Comparison of ENCODE assay signal across 13 mouse cellular contexts in genomic region chr7:4793248-4793647, GRCm38 (mm10). TPM values are rescaled to one million over a fixed set of nuclear protein-coding genes. Genes with fewer than 3 reads are reported as not detected.
DNase-seq lines count a peak whose midpoint lies in the region; ATAC-seq and TF ChIP-seq lines count a peak whose summit lies in the region.
"Not testable (repeated sequence)": the region's sequence is repeated elsewhere in the genome, so short reads cannot be mapped to it uniquely, and the experiment has no call there.
"Had no signal": no experiment of that assay in that cellular context is flagged by ENCODE, and none has a peak within 500 bp of the region (broad histone marks: within the 10 kb centered on the region; RNA-seq: fewer than 3 reads in every experiment).

No protein-coding gene starts in this region.

- H3K4me3 ChIP-seq in MEL (ENCODE audit: control insufficient read depth in 1 of 2, insufficient read depth in 1 of 2, low read depth in 2 of 2, low read length in 2 of 2): peak overlapping the region; percentile 86 to 96
- H3K4me3 ChIP-seq in embryonic facial prominence, embryonic 14.5 days (ENCODE audit: low read depth, low read length): peak overlapping the region; percentile 91
- H3K4me3 ChIP-seq in heart, embryonic 10.5 days: peak overlapping the region; percentile 91
- peak overlapping the region; percentile 75 for H3K4me3 ChIP-seq in hindbrain, embryonic 16.5 days (ENCODE audit: low read length)
- H3K4me3 ChIP-seq in left cerebral cortex, adult 2 months: peak overlapping the region; percentile 72
- H3K4me3 ChIP-seq in liver, postnatal 0 days (ENCODE audit: low read depth, low read length): peak overlapping the region; percentile 95
- H3K4me3 ChIP-seq in midbrain, embryonic 16.5 days (ENCODE audit: low read depth, low read length): peak overlapping the region; percentile 90
- peak overlapping the region; percentile 84 for H3K4me3 ChIP-seq in stomach, embryonic 15.5 days (replicated peaks)

- H3K4me1 ChIP-seq in MEL (ENCODE audit: control insufficient read depth in 1 of 2, insufficient read depth in 2 of 2, low read length in 2 of 2): peaks cover 0 to 14% of the 10 kb centered on the region in 2 experiments; a peak in 3 of 4 replicates
- H3K4me1 ChIP-seq in embryonic facial prominence, embryonic 14.5 days (ENCODE audit: control insufficient read depth, insufficient read depth, low read length): not testable (repeated sequence)
- H3K4me1 ChIP-seq in heart, embryonic 10.5 days: peaks cover 15% of the 10 kb centered on the region
- H3K4me1 ChIP-seq in hindbrain, embryonic 16.5 days (ENCODE audit: control insufficient read depth, insufficient read depth, low read depth, low read length): peaks cover 15% of the 10 kb centered on the region
- H3K4me1 ChIP-seq in liver, postnatal 0 days (ENCODE audit: insufficient read depth): peaks cover 33% of the 10 kb centered on the region
- peaks cover 13% of the 10 kb centered on the region for H3K4me1 ChIP-seq in midbrain, embryonic 16.5 days (ENCODE audit: control insufficient read depth, insufficient read depth, low read length)
- H3K4me1 ChIP-seq in stomach, embryonic 15.5 days: peaks cover 13% of the 10 kb centered on the region; the same call in 1 of the 2 replicates

- H3K36me3 ChIP-seq in MEL (ENCODE audit: control insufficient read depth in 1 of 2, insufficient read depth in 2 of 2, low read length in 2 of 2): not testable (repeated sequence)
- H3K36me3 ChIP-seq in embryonic facial prominence, embryonic 14.5 days (ENCODE audit: control insufficient read depth, insufficient read depth, low read length): peaks cover 44% of the 10 kb centered on the region
- peaks cover 43% of the 10 kb centered on the region for H3K36me3 ChIP-seq in heart, embryonic 10.5 days
- peaks cover 22% of the 10 kb centered on the region for H3K36me3 ChIP-seq in hindbrain, embryonic 16.5 days (ENCODE audit: control insufficient read depth, insufficient read depth, low read length)
- peaks cover 37% of the 10 kb centered on the region for H3K36me3 ChIP-seq in liver, postnatal 0 days (replicated peaks; ENCODE audit: insufficient read depth, low read length)
- H3K36me3 ChIP-seq in midbrain, embryonic 16.5 days (ENCODE audit: control insufficient read depth, insufficient read depth, low read length): peaks cover 16% of the 10 kb centered on the region
- H3K36me3 ChIP-seq in stomach, embryonic 15.5 days: peaks cover 23% of the 10 kb centered on the region

- not testable (repeated sequence) for TF ChIP-seq EP300 in MEL (IDR thresholded peaks at IDR 0.05; ENCODE audit: low read depth in 1 of 2, low read length in 2 of 2); liver, postnatal 0 days (IDR thresholded peaks at IDR 0.05; ENCODE audit: low read depth)

- TF ChIP-seq RAD21 in MEL (IDR thresholded peaks at IDR 0.05; ENCODE audit: low read depth, low read length): not testable (repeated sequence)

- H3K27me3 ChIP-seq in MEL (ENCODE audit: control insufficient read depth in 1 of 2, insufficient read depth in 2 of 2, low read length in 2 of 2); embryonic facial prominence, embryonic 14.5 days (replicated peaks; ENCODE audit: control insufficient read depth, insufficient read depth, low read length); heart, embryonic 10.5 days (ENCODE audit: insufficient read depth, poor library complexity, severe bottlenecking); hindbrain, embryonic 16.5 days (replicated peaks; ENCODE audit: control insufficient read depth, insufficient read depth, low read length); liver, postnatal 0 days (ENCODE audit: insufficient read depth, low read length); midbrain, embryonic 16.5 days (ENCODE audit: control insufficient read depth, insufficient read depth, low read depth, low read length); stomach, embryonic 15.5 days (replicated peaks): not testable (repeated sequence)

- intact Hi-C loops in left cerebral cortex, adult 2 months (cut with DNase I): loop anchor here (2.0 to 5.0 kb wide), 3 partner anchors 71 to 236 kb away; no protein-coding TSS in a partner anchor

- not testable (repeated sequence) for H3K9me3 ChIP-seq in MEL (replicated peaks; ENCODE audit: insufficient read depth, low read length); embryonic facial prominence, embryonic 14.5 days (ENCODE audit: control insufficient read depth, low read length); heart, embryonic 10.5 days; hindbrain, embryonic 16.5 days (ENCODE audit: control insufficient read depth, low read length); liver, postnatal 0 days (ENCODE audit: low read length); midbrain, embryonic 16.5 days (replicated peaks; ENCODE audit: control insufficient read depth, low read length, poor library complexity, severe bottlenecking); stomach, embryonic 15.5 days

- peaks cover 32% of the 10 kb centered on the region for H3K79me2 ChIP-seq in MEL (ENCODE audit: control insufficient read depth, insufficient read depth, low read length, poor library complexity)

- under 1% methylated on average over 29 of the region's 31 CpGs for WGBS in embryonic facial prominence, embryonic 14.5 days
- WGBS in heart, embryonic 10.5 days: 1% methylated on average over 31 of the region's 31 CpGs
- under 1% methylated on average over 31 of the region's 31 CpGs for WGBS in hindbrain, embryonic 16.5 days
- under 1% methylated on average over 31 of the region's 31 CpGs for WGBS in liver, postnatal 0 days (ENCODE audit: insufficient replicate concordance)
- under 1% methylated on average over 31 of the region's 31 CpGs for WGBS in midbrain, embryonic 16.5 days
- under 1% methylated on average over 31 of the region's 31 CpGs for WGBS in stomach, embryonic 15.5 days

- peak overlapping the region; percentile 93 for H3K9ac ChIP-seq in MEL (ENCODE audit: control insufficient read depth, low read depth, low read length, poor library complexity, severe bottlenecking)
- peak overlapping the region; percentile 99 for H3K9ac ChIP-seq in embryonic facial prominence, embryonic 14.5 days (ENCODE audit: low read depth, low read length)
- peak overlapping the region; percentile 92 for H3K9ac ChIP-seq in hindbrain, embryonic 16.5 days (ENCODE audit: low read depth, low read length)
- peak overlapping the region; percentile 96 for H3K9ac ChIP-seq in liver, postnatal 0 days (replicated peaks)
- H3K9ac ChIP-seq in midbrain, embryonic 16.5 days (ENCODE audit: low read depth, low read length): peak overlapping the region; percentile 96
- peak overlapping the region; percentile 99 for H3K9ac ChIP-seq in stomach, embryonic 15.5 days

- not testable (repeated sequence) for DNase-seq in MEL (ENCODE audit: low read depth, low spot score); embryonic facial prominence, embryonic 14.5 days (ENCODE audit: low spot score); heart, embryonic 10.5 days (ENCODE audit: low spot score); left cerebral cortex, adult 2 months (ENCODE audit: extremely low spot score in 1 of 2, low spot score in 2 of 2); liver, postnatal 0 days

- H3K4me2 ChIP-seq in embryonic facial prominence, embryonic 14.5 days (ENCODE audit: low read depth, low read length): peak overlapping the region; percentile 95
- peak overlapping the region; percentile 91 for H3K4me2 ChIP-seq in hindbrain, embryonic 16.5 days (ENCODE audit: low read length)
- peak overlapping the region; percentile 88 for H3K4me2 ChIP-seq in liver, postnatal 0 days (ENCODE audit: low read depth, low read length)
- H3K4me2 ChIP-seq in midbrain, embryonic 16.5 days (ENCODE audit: low read length): peak overlapping the region; percentile 70
- H3K4me2 ChIP-seq in stomach, embryonic 15.5 days: peak overlapping the region; percentile 71

- 0 out of 4 replicates have a peak, but pooled peaks of 1 of the 2 experiments have one; percentile 59 for TF ChIP-seq POLR2A in MEL (IDR thresholded peaks at IDR 0.05; ENCODE audit: control insufficient read depth in 1 of 2, insufficient read depth in 1 of 2, low read depth in 1 of 2, low read length in 2 of 2, poor library complexity in 1 of 2)

- not testable (repeated sequence) for TF ChIP-seq CTCF in MEL (IDR thresholded peaks at IDR 0.05 in 2 of 3, conservative IDR thresholded peaks at IDR 0.05 in 1 of 3; ENCODE audit: control insufficient read depth in 1 of 3, insufficient read depth in 1 of 3, low read depth in 2 of 3, low read length in 3 of 3, poor library complexity in 1 of 3, severe bottlenecking in 1 of 3); left cerebral cortex, adult 2 months (IDR thresholded peaks at IDR 0.05); liver, postnatal 0 days (IDR thresholded peaks at IDR 0.05; ENCODE audit: low read depth)

- H3K27ac ChIP-seq in MEL (ENCODE audit: control insufficient read depth, low read depth, low read length): peak overlapping the region; percentile 84
- H3K27ac ChIP-seq in embryonic facial prominence, embryonic 14.5 days (replicated peaks; ENCODE audit: low read depth, low read length): peak overlapping the region; percentile 96
- peak overlapping the region; percentile 98 for H3K27ac ChIP-seq in heart, embryonic 10.5 days
- H3K27ac ChIP-seq in hindbrain, embryonic 16.5 days (ENCODE audit: low read depth, low read length): peak overlapping the region; percentile 89
- H3K27ac ChIP-seq in left cerebral cortex, adult 2 months: peak overlapping the region; percentile 91
- H3K27ac ChIP-seq in liver, postnatal 0 days (ENCODE audit: low read depth): peak overlapping the region; percentile 93
- H3K27ac ChIP-seq in midbrain, embryonic 16.5 days (ENCODE audit: low read length): peak overlapping the region; percentile 90
- peak overlapping the region; percentile 88 for H3K27ac ChIP-seq in stomach, embryonic 15.5 days

- ATAC-seq in embryonic facial prominence, embryonic 14.5 days (ENCODE audit: low read depth): peak; percentile 2; the same call in 1 of the 2 replicates
- ATAC-seq in hindbrain, embryonic 16.5 days; midbrain, embryonic 16.5 days; stomach, embryonic 15.5 days (ENCODE audit: insufficient read depth, low FRiP score, low read depth): not testable (repeated sequence)
- peak; percentile 9 for ATAC-seq in liver, postnatal 0 days

RNA-seq across cellular contexts. Expression of gene Rpl28, which starts 0.6 kb away (rescaled TPM):
- 2,026 and 2,264 TPM in 2 replicates for total RNA-seq in MEL (2012; rRNA removed)
- polyA plus RNA-seq in MEL (2012; ENCODE audit: insufficient read depth in 1 of 2, insufficient read length in 2 of 2, low read depth in 1 of 2, low replicate concordance in 2 of 2, missing spikeins in 1 of 2): 1,000 to 10,000 TPM in 1 of 2 experiments, 100 to 1,000 TPM in 1; 1,000 to 9,991 TPM
- polyA plus RNA-seq in embryonic facial prominence, embryonic 14.5 days (2014; fragmentation: Nextera tagmentation; extraction: Ambion mirVana): 275 and 300 TPM in 2 replicates
- polyA plus RNA-seq in heart, embryonic 10.5 days (2016; fragmentation: Nextera tagmentation; extraction: Ambion mirVana): 314 and 329 TPM in 2 replicates
- polyA plus RNA-seq in hindbrain, embryonic 16.5 days (2015; fragmentation: Nextera tagmentation; extraction: Ambion mirVana): 206 and 212 TPM in 2 replicates
- 100 to 1,000 TPM; 421 to 437 TPM for total RNA-seq in left cerebral cortex, adult 2 months (2021)
- 280 and 288 TPM in 2 replicates for polyA plus RNA-seq in liver, postnatal 0 days (2015; fragmentation: Nextera tagmentation; extraction: Ambion mirVana)
- polyA plus RNA-seq in midbrain, embryonic 16.5 days (2015; fragmentation: Nextera tagmentation; extraction: Ambion mirVana): 201 and 213 TPM in 2 replicates
- 309 and 356 TPM in 2 replicates for polyA plus RNA-seq in stomach, embryonic 15.5 days (2015; fragmentation: Nextera tagmentation; extraction: Ambion mirVana)

RNA-seq across cellular contexts. Expression of gene Tmem238, which starts 3.8 kb away (rescaled TPM):
- total RNA-seq in MEL (2012; rRNA removed): 20.9 and 23.8 TPM in 2 replicates
- 10 to 100 TPM in 1 of 2 experiments, not detected in 1; 31.3 TPM for polyA plus RNA-seq in MEL (2012; ENCODE audit: insufficient read depth in 1 of 2, insufficient read length in 2 of 2, low read depth in 1 of 2, low replicate concordance in 2 of 2, missing spikeins in 1 of 2)
- polyA plus RNA-seq in embryonic facial prominence, embryonic 14.5 days (2014; fragmentation: Nextera tagmentation; extraction: Ambion mirVana): 5.5 and 6.6 TPM in 2 replicates
- polyA plus RNA-seq in heart, embryonic 10.5 days (2016; fragmentation: Nextera tagmentation; extraction: Ambion mirVana): 4.7 and 6.3 TPM in 2 replicates
- 6.8 and 9.2 TPM in 2 replicates for polyA plus RNA-seq in hindbrain, embryonic 16.5 days (2015; fragmentation: Nextera tagmentation; extraction: Ambion mirVana)
- 1 to 10 TPM; 2.5 to 4.0 TPM for total RNA-seq in left cerebral cortex, adult 2 months (2021)
- 23.6 and 24.2 TPM in 2 replicates for polyA plus RNA-seq in liver, postnatal 0 days (2015; fragmentation: Nextera tagmentation; extraction: Ambion mirVana)
- 6.2 and 6.5 TPM in 2 replicates for polyA plus RNA-seq in midbrain, embryonic 16.5 days (2015; fragmentation: Nextera tagmentation; extraction: Ambion mirVana)
- polyA plus RNA-seq in stomach, embryonic 15.5 days (2015; fragmentation: Nextera tagmentation; extraction: Ambion mirVana): 35.4 and 36.4 TPM in 2 replicates

RNA-seq across cellular contexts. Expression of gene Tmem190, which starts 10.5 kb away (rescaled TPM):
- not detected in 2 replicates for total RNA-seq in MEL (2012; rRNA removed)
- 1 to 10 TPM in 1 of 2 experiments, not detected in 1; 1.6 TPM for polyA plus RNA-seq in MEL (2012; ENCODE audit: insufficient read depth in 1 of 2, insufficient read length in 2 of 2, low read depth in 1 of 2, low replicate concordance in 2 of 2, missing spikeins in 1 of 2)
- polyA plus RNA-seq in embryonic facial prominence, embryonic 14.5 days (2014; fragmentation: Nextera tagmentation; extraction: Ambion mirVana): not detected in 2 replicates
- polyA plus RNA-seq in heart, embryonic 10.5 days (2016; fragmentation: Nextera tagmentation; extraction: Ambion mirVana): 0.34 TPM in 1 of 2 replicates, not detected in the other
- polyA plus RNA-seq in hindbrain, embryonic 16.5 days (2015; fragmentation: Nextera tagmentation; extraction: Ambion mirVana): 0.68 TPM in 1 of 2 replicates, not detected in the other
- not detected for total RNA-seq in left cerebral cortex, adult 2 months (2021)
- 0.34 TPM in 1 of 2 replicates, not detected in the other for polyA plus RNA-seq in liver, postnatal 0 days (2015; fragmentation: Nextera tagmentation; extraction: Ambion mirVana)
- polyA plus RNA-seq in midbrain, embryonic 16.5 days (2015; fragmentation: Nextera tagmentation; extraction: Ambion mirVana): 0.48 and 0.73 TPM in 2 replicates
- polyA plus RNA-seq in stomach, embryonic 15.5 days (2015; fragmentation: Nextera tagmentation; extraction: Ambion mirVana): 1.2 and 1.4 TPM in 2 replicates
- total RNA-seq: common myeloid progenitor, adult 5-6 weeks; heart, adult 18-20 months; layer of hippocampus, postnatal 36 days had no signal
- polyA plus RNA-seq: activated CD4-positive, CD25-positive, alpha-beta regulatory T cell, adult 4 months; thymus, postnatal 0 days had no signal

RNA-seq across cellular contexts. Expression of gene Il11, which starts 10.6 kb away (rescaled TPM):
- total RNA-seq in MEL (2012; rRNA removed): 0.12 TPM in 1 of 2 replicates, not detected in the other
- under 1 TPM in 1 of 2 experiments, not detected in 1; 0.07 TPM for polyA plus RNA-seq in MEL (2012; ENCODE audit: insufficient read depth in 1 of 2, insufficient read length in 2 of 2, low read depth in 1 of 2, low replicate concordance in 2 of 2, missing spikeins in 1 of 2)
- 0.13 TPM in 1 of 2 replicates, not detected in the other for polyA plus RNA-seq in embryonic facial prominence, embryonic 14.5 days (2014; fragmentation: Nextera tagmentation; extraction: Ambion mirVana)
- 0.15 and 0.20 TPM in 2 replicates for polyA plus RNA-seq in heart, embryonic 10.5 days (2016; fragmentation: Nextera tagmentation; extraction: Ambion mirVana)
- 0.95 and 1.3 TPM in 2 replicates for polyA plus RNA-seq in hindbrain, embryonic 16.5 days (2015; fragmentation: Nextera tagmentation; extraction: Ambion mirVana)
- total RNA-seq in left cerebral cortex, adult 2 months (2021): under 1 TPM; 0.36 to 0.58 TPM
- 0.07 TPM in 1 of 2 replicates, not detected in the other for polyA plus RNA-seq in liver, postnatal 0 days (2015; fragmentation: Nextera tagmentation; extraction: Ambion mirVana)
- 1.3 TPM in 2 replicates for polyA plus RNA-seq in midbrain, embryonic 16.5 days (2015; fragmentation: Nextera tagmentation; extraction: Ambion mirVana)
- 0.13 and 0.22 TPM in 2 replicates for polyA plus RNA-seq in stomach, embryonic 15.5 days (2015; fragmentation: Nextera tagmentation; extraction: Ambion mirVana)
- total RNA-seq: heart, adult 18-20 months had no signal
- polyA plus RNA-seq: activated CD4-positive, CD25-positive, alpha-beta regulatory T cell, adult 4 months had no signal

RNA-seq across cellular contexts. Expression of gene Ube2s, which starts 19.1 kb away (rescaled TPM):
- 341 and 346 TPM in 2 replicates for total RNA-seq in MEL (2012; rRNA removed)
- 100 to 1,000 TPM in 1 of 2 experiments, not detected in 1; 740 TPM for polyA plus RNA-seq in MEL (2012; ENCODE audit: insufficient read depth in 1 of 2, insufficient read length in 2 of 2, low read depth in 1 of 2, low replicate concordance in 2 of 2, missing spikeins in 1 of 2)
- 347 and 359 TPM in 2 replicates for polyA plus RNA-seq in embryonic facial prominence, embryonic 14.5 days (2014; fragmentation: Nextera tagmentation; extraction: Ambion mirVana)
- polyA plus RNA-seq in heart, embryonic 10.5 days (2016; fragmentation: Nextera tagmentation; extraction: Ambion mirVana): 337 and 447 TPM in 2 replicates
- 250 and 253 TPM in 2 replicates for polyA plus RNA-seq in hindbrain, embryonic 16.5 days (2015; fragmentation: Nextera tagmentation; extraction: Ambion mirVana)
- 100 to 1,000 TPM; 104 to 117 TPM for total RNA-seq in left cerebral cortex, adult 2 months (2021)
- polyA plus RNA-seq in liver, postnatal 0 days (2015; fragmentation: Nextera tagmentation; extraction: Ambion mirVana): 135 and 139 TPM in 2 replicates
- polyA plus RNA-seq in midbrain, embryonic 16.5 days (2015; fragmentation: Nextera tagmentation; extraction: Ambion mirVana): 226 and 253 TPM in 2 replicates
- polyA plus RNA-seq in stomach, embryonic 15.5 days (2015; fragmentation: Nextera tagmentation; extraction: Ambion mirVana): 306 and 315 TPM in 2 replicates
